Mouse (Mus musculus): ENCODE data around the gene Slc44a3. TPM values are rescaled to one million over a fixed set of nuclear protein-coding genes. Genes with fewer than 3 reads are reported as not detected.

Gene Slc44a3
- polyA plus RNA-seq, 1 experiment: 26.1 TPM

- DNase-seq (ENCODE audit: low read depth): no peak
These were observed 71.6 kb downstream of the Slc44a3 start for GRCm38 (mm10) chr3:121460473-121461193.

GRCm38 (mm10) chr3:121458545-121459492 lies 73.4 kb downstream of the Slc44a3 start:
- DNase-seq (ENCODE audit: low read depth): no peak

DNA sequence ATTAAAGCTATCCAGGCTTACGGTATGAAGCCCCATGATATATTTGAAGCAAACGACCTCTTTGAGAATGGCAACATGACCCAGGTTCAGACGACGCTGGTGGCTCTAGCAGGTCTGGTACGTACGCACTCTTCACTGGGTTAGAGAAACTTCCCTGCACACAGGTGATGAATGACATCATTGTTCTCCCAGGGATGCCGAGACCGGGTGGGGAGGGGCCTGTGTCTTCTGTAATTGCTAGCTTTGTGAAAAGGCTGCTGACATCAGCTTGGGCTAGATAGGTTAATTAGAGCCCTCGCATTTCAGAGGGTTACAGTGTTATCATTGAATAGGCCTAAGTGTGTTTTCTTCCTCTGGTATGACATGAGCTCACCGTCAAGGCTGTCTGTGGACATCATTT lies 80.8 kb downstream of the Slc44a3 start:
- no peak for DNase-seq (ENCODE audit: low read depth)

DNA sequence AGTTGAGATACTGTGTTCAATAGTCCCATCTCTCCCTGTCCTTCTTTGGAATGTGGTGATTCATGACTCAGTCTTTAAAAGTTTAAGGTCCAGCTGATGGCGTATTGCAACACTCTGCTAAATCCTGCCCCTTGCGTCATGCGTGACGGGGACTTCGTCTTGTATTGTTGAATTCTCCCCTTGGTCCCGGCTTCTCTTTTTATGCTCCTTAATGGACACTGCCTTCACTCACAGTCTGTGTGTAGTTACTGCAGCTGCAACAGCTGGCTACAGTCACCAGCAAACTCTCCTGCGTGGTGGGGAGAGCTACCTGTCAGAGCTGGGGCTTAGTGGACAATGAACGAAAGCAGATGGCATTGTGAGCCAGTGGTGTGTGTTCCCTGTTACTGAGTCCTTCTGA lies 82.7 kb downstream of the Slc44a3 start:
- DNase-seq (ENCODE audit: low read depth): no peak

DNA sequence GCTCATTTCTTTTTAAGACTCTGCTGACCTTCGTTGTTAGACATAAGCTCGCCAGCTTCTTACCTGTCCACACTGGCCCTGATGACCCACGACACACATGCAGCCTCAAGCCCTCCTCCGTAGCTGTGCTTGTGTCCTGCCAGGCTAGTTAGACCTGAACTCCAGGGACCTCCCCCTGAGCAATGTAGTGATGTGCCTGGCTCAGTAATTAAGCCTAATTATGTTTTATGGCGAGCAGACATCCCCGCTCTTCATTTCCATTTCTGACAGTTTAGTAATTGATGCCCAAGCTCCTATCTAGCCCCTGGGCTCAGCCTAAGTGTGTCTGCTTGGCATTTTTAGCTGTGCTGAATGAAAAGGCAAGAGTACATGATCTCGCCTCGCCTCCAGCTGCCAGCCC lies 83.6 kb downstream of the Slc44a3 start:
- peak; percentile 89 for DNase-seq (ENCODE audit: low read depth)

DNA sequence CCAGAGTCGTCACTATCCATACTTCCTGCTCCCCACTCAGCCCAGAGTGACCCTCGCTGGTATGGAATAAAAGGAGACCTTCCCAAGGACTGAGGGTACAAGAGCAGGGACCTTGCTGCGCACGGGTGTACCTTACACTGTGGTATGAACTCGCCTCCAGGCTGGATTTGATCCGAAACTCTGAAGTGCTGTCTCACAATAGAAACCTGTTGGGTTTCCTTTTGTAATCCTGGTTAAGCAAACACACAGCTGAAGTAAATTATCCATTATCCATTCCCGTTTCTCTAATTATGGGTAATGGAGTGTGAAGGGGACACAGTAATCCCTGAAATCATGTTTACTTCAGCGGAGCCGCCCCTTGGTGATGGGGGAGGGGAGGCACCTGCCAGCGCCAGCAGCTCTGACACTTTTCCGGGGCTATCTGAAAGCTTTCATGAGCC lies 84.2 kb downstream of the Slc44a3 start:
- no peak for DNase-seq (ENCODE audit: low read depth)

- no peak for DNase-seq (ENCODE audit: low read depth)
These were observed 85.8 kb downstream of the Slc44a3 start for GRCm38 (mm10) chr3:121446454-121446853.

- DNase-seq (ENCODE audit: low read depth): no peak
These were observed 87.8 kb downstream of the Slc44a3 start for GRCm38 (mm10) chr3:121444414-121444813.

DNA sequence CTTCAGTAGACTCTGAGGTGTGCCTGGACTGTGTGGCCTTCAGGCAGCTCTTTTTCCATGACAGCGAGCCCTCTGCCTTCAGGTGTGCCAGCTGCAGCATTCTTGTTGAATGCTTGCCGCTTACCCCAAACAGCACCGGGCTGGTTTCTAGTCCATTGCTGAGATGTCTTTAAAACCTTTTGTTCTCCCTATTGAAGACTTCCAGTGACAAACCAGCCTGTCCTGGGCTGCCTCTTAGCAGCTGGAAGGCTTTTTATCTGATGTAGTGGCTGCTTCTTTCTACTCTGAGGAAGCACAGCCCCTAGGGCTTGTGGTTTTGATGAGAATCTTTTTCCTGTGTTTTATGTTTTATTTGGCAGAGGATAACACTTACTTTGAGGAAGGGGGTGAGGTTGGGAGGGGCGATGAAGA lies 88.3 kb downstream of the Slc44a3 start:
- DNase-seq (ENCODE audit: low read depth): no peak

DNA sequence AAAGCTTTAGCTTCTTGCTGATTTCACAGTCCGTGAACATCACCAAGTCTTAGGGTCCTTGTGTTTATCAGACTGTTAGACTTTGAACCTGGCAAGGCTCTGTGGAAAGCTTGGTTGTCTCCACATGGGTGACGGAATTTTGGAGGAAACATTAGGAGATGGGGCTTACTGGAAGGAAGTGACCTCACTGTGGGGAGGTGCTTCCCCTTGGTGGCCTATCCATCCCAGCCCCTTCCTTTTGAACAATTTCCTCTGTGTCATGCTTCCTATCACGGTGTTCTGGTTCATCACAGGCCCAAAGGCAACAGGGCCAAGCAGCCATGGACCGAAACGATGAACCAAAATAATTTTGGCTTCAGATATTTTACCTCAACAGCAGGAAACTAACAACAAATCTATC lies 89.9 kb downstream of the Slc44a3 start:
- no peak for DNase-seq (ENCODE audit: low read depth)

GRCm38 (mm10) chr3:121441504-121441903 lies 90.7 kb downstream of the Slc44a3 start:
- no peak for DNase-seq (ENCODE audit: low read depth)

DNA sequence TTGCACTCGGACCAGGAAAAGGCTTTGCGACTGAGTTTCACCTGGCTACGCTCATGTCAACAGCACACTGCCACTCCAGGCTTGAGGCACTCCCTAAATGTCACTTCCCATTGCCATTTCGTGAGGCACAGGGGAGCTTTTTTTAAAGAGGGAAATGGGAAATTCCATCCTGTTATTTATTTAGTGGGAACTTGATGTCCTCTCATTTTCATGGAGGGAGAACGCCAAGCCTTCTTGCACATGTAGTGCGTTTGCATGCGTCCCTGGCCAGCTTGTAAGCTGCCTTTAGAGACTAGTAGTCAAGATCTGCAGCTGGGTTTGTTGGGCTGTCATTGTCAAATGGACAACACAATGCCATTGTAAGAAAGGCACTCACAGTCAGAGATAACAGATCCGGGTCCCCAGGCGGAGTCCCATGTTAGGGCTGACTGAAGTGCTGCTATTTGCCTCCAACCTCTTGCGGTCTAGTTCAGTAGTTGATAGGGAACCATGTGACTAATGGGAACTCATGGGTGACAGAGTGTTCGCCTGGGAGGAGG lies 92.5 kb downstream of the Slc44a3 start:
- DNase-seq (ENCODE audit: low read depth): no peak

DNA sequence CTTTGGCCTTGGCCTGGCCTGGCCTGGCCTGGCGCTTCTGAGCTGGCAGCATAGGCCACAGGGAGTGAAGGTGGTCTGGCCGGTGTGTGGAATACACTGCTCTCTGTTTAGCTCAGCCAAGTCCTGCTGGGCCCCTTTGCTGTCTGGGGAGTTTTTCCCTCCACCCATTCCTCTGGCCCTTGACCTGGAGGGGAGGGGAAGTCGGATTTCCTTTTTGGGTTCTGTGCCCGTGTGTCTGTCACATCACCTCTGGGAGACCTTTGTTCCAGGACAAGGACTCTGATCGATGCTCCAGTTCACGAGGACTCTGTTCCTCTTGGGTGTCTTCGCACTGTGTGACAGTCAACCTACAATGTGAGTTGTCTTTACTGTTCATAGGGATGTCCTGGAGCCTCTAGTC lies 94.2 kb downstream of the Slc44a3 start:
- no peak for DNase-seq (ENCODE audit: low read depth)

DNA sequence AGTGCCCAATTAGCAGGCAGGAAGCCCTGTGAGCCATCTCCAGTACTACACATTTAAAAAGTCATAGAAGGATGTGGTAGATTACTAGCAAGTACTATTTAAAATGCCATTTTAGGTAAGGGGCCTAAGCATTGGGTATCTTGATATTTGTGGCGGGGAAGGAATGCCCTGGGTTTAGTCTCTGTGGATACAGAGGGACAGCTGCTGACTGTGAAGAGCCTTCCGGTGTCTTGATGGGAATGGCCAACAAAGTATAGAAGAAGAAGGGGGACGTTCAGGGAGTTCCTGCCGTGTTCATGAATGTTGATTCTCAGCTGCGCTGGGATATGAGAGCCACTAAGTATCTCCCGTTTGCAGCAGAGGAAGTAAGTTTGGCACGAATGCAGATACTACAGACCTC lies 95.1 kb downstream of the Slc44a3 start:
- DNase-seq (ENCODE audit: low read depth): no peak

DNA sequence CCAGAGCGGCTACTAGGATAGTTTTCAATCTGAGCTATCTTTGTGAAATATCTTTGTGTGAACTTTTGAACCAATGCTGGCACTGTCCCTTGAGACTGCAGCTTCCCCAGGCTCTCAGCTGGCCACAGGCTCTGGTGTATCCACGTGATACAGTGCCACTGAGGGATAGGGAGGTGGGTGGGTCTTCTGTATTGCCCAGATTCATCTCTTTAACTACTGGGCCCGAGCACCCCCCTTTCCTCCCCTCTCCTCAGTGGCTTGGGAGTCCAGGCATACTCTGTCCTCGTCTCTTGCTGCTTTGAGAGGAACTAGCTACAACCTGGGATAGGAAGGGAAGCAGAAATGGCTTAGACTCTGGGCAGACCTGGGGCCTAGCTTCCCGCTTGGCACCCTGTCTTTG lies 96.9 kb downstream of the Slc44a3 start:
- DNase-seq (ENCODE audit: low read depth): no peak

- no peak for DNase-seq (ENCODE audit: low read depth)
These were observed 98.2 kb downstream of the Slc44a3 start for GRCm38 (mm10) chr3:121433968-121434533.

GRCm38 (mm10) chr3:121433359-121433758 lies 98.8 kb downstream of the Slc44a3 start:
- no peak for DNase-seq (ENCODE audit: low read depth)

GRCm38 (mm10) chr3:121430289-121430936 lies 101.8 kb downstream of the Slc44a3 start:
- no peak for DNase-seq (ENCODE audit: low read depth)

DNA sequence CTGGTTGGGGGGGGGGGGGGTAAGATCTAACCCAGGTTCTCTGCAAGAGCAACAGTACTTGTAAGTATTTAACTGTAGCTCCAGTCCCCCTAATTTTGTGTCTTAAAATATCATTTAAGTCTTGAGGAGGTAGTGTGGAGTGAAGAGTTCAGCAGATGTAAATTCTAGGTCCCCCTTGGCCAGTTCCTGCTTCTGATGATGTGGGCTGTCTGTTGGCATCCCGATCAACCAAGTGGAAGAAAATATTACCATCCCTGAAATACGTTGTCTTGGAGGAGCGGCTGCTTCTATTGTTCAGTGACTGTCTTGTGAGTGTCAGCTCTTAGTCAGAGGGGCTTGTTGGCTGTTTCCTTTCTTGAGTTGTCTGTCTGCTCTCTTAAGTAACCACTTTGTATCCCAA lies 102.7 kb downstream of the Slc44a3 start:
- no peak for DNase-seq (ENCODE audit: low read depth)

- no peak for DNase-seq (ENCODE audit: low read depth)
These were observed 103.4 kb downstream of the Slc44a3 start for GRCm38 (mm10) chr3:121428696-121429259.

DNA sequence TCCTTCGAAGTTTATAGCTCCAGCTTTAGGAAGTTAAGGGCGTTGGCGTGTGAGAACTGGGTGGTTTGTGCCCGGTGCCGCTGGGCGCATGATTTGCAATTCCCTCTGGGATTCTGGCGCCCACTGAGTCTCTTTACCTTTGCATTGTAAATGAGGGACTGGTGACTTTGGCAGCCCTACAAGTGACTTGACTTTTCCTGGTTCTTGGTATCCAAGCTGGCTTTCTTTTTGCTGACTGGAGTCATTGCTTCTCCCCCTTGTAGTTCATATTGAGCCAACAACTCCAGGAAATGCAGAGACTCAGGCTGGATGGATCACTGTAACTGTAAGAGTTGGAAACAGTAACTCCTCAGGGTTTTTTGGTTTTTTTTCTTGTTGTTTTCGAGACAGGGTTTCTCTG lies 104.0 kb downstream of the Slc44a3 start:
- no peak for DNase-seq (ENCODE audit: low read depth)
